Mouse (Mus musculus) megakaryocyte, embryonic 14.5 days (primary cell): ENCODE data around the gene Fam171a1. TPM values are rescaled to one million over a fixed set of nuclear protein-coding genes. Genes with fewer than 3 reads are reported as not detected.
A peak's percentile ranks its signal among the peaks of the same experiment; 100 is the strongest.
"Not testable (repeated sequence)": the region's sequence is repeated elsewhere in the genome, so short reads cannot be mapped to it uniquely, and the experiment has no call there.

Experiments used
- H3K27me3 ChIP-seq: replicated peaks from 2 replicates; pipeline ENCODE3; 2012; ENCODE audit warnings: inconsistent platforms
- H3K36me3 ChIP-seq: replicated peaks from 2 replicates; pipeline ENCODE3; 2012; ENCODE audit warnings: low read length, inconsistent platforms, mixed read lengths
- H3K4me1 ChIP-seq: 2 replicates; pipeline ENCODE4 v1.6.1; 2012; ENCODE audit warnings: inconsistent platforms
- H3K4me3 ChIP-seq: replicated peaks from 2 replicates; pipeline ENCODE3; 2012; ENCODE audit warnings: moderate library complexity, mild to moderate bottlenecking, inconsistent platforms
- H3K9me3 ChIP-seq: 2 replicates; pipeline ENCODE4 v1.6.1; 2012; ENCODE audit warnings: inconsistent platforms
- FLI1 ChIP-seq: IDR thresholded peaks from 2 replicates; pipeline ENCODE4 v1.6.1; 2012; ENCODE audit warnings: low read length, inconsistent platforms, mixed read lengths
- GATA1 ChIP-seq: IDR thresholded peaks from 3 replicates; pipeline ENCODE4 v1.6.1; 2012; ENCODE audit warnings: mixed read lengths, low read length, inconsistent platforms, borderline replicate concordance
- polyA plus RNA-seq: library from polyadenylated mRNA; stranded (reverse); fragments of >175 nt; gene quantifications from 2 replicates; pipeline ENCODE4 v1.2.3, GENCODE M21; 2012; ENCODE audit warnings: low replicate concordance; ENCODE audit not compliant: insufficient read depth

Fam171a1 gene
- polyA plus RNA-seq, 1 experiment = 2.1 TPM

DNA sequence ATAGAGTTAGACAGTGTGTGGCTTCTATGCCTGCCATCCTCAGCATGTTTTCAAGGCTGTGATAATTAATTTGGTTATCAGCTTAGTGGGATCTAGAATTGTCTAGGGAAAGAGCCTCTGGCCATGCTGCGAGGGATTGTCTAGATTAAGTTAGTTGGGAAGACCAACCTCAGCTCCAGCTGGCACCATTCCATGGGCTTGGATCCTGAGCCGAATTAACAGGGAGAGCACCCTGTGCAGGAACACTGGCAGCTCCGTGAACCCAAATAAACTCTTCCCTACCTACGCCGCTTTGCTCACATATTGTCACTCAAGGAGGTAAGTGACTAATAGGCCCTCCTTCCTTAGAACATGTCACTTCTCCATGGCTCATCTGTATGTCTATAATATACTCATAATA, 69.6 kb downstream of the Fam171a1 start:
- H3K4me1 ChIP-seq = peaks cover 34% of the 10 kb centered on the region
- H3K9me3 ChIP-seq = no peaks in the 10 kb centered on the region
- H3K36me3 ChIP-seq = no peaks in the 10 kb centered on the region
- no peak overlapping the region for H3K4me3 ChIP-seq
- TF ChIP-seq GATA1 (no peak), FLI1 (no peak)
- peaks cover 6% of the 10 kb centered on the region for H3K27me3 ChIP-seq

DNA sequence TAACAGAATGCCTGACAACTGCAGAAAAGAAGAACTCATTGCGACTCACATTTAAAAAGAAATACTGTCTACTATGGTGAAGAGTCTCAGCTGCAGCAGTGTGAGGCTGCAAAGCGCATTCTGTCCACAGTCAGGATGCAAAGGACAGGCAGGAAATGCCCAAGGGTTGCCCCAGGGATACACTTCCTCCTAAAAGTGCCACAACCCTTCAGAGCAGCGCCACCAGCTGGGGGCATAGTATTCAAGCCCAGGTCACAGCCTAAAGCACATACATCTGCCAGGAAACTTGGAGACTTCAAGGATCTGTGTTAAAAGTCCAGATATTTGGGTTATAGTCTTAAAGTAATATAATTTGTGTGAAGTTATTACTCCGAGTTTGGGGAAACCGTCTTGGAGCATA, 71.3 kb downstream of the Fam171a1 start:
- TF ChIP-seq FLI1 = no peak
- no peak for TF ChIP-seq GATA1
- peak overlapping the region; percentile 50 for H3K4me3 ChIP-seq

DNA sequence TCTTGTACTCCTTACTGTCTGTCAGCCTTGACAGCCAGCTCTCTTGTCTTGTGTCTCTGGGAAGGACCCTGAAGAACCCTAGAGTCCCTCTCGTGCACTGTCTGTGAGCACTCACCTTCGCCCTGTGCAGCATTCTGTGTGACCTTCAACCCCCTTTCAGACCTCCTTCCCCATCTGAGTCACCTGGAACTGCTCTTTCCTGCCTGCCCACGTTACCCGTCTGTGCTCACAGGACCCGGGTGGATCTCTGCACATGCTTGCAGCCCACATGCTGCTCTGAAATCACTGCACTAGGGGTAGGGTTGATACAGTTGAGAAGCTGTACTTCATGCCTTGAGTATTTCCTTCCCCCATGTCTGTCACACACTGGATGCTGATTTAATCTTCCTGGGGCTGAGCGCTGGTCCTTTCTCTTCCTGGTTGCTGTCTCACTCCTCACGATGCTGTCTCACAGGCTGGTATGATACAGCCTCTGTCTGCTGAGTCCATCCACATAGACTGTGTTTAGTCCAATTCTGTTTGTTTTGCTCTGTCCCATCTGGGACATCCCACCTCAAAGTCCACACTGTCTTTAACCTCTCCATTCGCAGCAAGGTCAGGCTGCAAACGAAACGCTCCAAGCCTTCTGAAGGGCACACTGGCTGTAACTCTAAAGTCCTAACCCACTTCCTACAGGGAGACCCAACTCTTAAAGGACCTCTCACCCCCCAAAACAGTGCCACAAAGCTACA, 74.9 kb downstream of the Fam171a1 start:
- no peaks in the 10 kb centered on the region for H3K36me3 ChIP-seq
- H3K27me3 ChIP-seq = peaks cover 6% of the 10 kb centered on the region
- no peaks in the 10 kb centered on the region for H3K9me3 ChIP-seq
- no peak for TF ChIP-seq FLI1
- TF ChIP-seq GATA1 = no peak
- H3K4me1 ChIP-seq = peaks cover 19% of the 10 kb centered on the region
- no peak overlapping the region for H3K4me3 ChIP-seq

More for the DNA sequence above, 71.3 kb downstream of the Fam171a1 start:
- H3K27me3 ChIP-seq = peaks cover 6% of the 10 kb centered on the region
- no peaks in the 10 kb centered on the region for H3K36me3 ChIP-seq
- H3K9me3 ChIP-seq = no peaks in the 10 kb centered on the region
- H3K4me1 ChIP-seq = peaks cover 34% of the 10 kb centered on the region

DNA sequence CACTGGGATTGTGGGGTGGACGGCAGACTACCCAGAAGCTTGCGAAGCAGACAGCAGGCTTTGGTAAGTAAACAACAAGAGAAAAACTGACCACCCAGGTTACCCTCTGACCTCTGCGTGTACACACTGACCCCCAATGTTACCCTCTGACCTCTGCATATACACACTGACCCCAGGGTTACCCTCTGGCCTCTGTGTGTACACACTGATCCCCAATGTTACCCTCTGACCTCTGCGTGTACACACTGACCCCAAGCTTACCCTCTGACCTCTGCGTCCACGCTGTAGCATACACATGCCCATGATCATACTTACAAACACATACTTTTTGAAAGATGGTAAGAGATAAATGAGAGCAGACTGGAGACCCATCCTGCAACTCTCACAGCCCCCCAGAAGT, 77.1 kb downstream of the Fam171a1 start:
- no peaks in the 10 kb centered on the region for H3K9me3 ChIP-seq
- H3K36me3 ChIP-seq = no peaks in the 10 kb centered on the region
- TF ChIP-seq GATA1 = no peak
- H3K4me3 ChIP-seq = no peak overlapping the region
- H3K27me3 ChIP-seq = peaks cover 6% of the 10 kb centered on the region
- H3K4me1 ChIP-seq = peaks cover 10% of the 10 kb centered on the region

DNA sequence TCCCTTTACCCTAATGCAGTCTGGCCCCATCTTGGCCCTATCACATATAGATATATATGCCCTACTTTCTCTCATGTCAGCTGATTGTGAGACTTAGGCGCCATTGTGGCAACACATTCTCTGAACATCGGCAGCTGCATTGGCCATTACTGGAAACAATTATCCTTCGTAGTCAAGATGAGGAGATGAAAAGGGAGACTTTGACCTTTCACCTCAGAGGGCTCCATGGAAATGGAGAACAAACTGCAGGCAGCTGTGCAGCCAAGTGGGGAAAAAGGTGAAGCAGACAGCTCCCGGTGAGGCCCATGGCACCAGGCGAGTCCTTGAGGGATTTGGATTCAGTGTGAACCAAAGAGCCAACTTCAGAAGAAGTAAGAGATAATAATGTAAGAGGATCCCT, 81.5 kb downstream of the Fam171a1 start:
- Histone ChIP-seq H3K36me3 (no peaks in the 10 kb centered on the region), H3K9me3 (no peaks in the 10 kb centered on the region), H3K27me3 (no peaks in the 10 kb centered on the region), H3K4me1 (peaks cover 3% of the 10 kb centered on the region; the same call in 1 of the 2 replicates), H3K4me3 (no peak overlapping the region)
- TF ChIP-seq GATA1 = no peak

DNA sequence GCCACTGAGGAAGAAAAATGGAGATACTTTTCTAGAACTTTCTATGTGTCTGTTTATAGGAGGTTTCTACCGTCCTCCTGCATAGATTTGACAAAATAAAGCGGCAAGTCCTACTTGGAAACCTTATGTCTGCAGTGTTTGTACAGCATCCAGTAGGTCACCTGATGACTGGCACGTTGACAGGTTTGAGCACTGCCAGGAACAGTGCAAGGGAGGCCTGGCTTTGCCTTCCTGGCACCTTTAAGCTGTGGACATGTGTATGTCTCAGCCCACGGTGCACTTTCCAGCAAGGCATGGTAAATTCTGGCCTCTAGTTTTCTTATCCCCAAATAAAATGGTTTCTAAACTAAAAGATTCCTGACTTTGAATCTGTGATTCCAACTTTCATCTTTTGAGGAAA, 86.4 kb downstream of the Fam171a1 start:
- H3K9me3 ChIP-seq = no peaks in the 10 kb centered on the region
- H3K4me3 ChIP-seq = no peak overlapping the region
- no peaks in the 10 kb centered on the region for H3K4me1 ChIP-seq
- no peaks in the 10 kb centered on the region for H3K27me3 ChIP-seq
- no peaks in the 10 kb centered on the region for H3K36me3 ChIP-seq
- TF ChIP-seq FLI1 (no peak), GATA1 (no peak)

DNA sequence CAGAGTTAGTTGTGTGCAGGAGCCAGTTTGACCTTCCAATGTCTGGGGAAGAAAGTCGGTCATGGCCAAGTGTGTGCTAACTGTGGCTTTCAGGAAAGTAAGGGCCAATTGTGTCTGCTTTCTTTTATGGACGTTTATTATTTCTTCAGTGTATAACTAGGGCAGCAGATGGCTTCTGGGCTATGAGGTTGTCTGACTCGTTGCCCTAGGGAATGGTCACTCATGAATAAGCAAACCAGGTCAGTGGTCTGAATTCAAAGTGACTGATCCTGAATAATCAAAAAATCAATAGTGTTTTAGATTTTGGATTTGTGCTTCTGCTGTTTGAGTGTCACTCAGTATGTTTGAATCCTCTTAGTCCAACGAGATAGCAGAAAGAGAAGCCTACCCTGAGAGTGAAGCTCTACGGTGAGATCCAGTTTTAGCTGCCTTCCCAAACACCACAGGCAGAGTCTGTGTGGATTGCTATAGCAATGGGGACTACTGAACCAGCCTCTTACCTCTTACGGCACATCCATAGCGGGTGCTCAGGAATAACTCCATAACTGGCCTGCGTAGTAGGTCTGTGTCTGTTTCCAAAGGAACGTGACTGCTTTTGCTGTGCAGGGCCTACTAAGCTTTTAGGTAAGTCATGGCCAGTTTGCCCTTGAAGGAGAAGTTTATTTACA, 93.1 kb downstream of the Fam171a1 start:
- H3K4me1 ChIP-seq = no peaks in the 10 kb centered on the region
- H3K36me3 ChIP-seq = no peaks in the 10 kb centered on the region
- H3K27me3 ChIP-seq = no peaks in the 10 kb centered on the region
- TF ChIP-seq FLI1 = no peak
- TF ChIP-seq GATA1 = no peak
- H3K9me3 ChIP-seq = 0 out of 2 replicates have a peak, but pooled peaks cover 3% of the 10 kb centered on the region
- no peak overlapping the region for H3K4me3 ChIP-seq

DNA sequence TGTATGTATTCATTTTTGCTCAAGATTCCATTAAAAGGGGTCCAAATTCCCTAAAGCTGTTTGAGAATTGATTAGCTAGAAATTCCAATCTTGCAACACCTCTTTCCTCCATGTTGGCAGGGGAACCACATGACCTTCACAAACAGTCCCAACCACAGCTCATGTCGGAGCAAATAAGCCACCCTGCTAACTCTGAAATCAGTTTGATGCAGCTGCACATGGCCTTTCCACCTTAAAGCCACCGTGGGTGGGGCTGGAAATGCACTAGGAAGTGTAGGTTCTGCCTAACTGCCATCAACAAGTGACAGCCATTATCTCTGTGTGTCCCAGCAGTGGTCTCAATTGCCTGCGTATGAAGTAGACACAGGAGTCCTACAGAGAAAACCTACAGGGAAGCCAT, 101.5 kb downstream of the Fam171a1 start:
- Histone ChIP-seq H3K9me3 (no peaks in the 10 kb centered on the region), H3K27me3 (no peaks in the 10 kb centered on the region), H3K4me1 (peaks cover 3% of the 10 kb centered on the region), H3K36me3 (no peaks in the 10 kb centered on the region), H3K4me3 (no peak overlapping the region)
- TF ChIP-seq FLI1 (no peak), GATA1 (no peak)

DNA sequence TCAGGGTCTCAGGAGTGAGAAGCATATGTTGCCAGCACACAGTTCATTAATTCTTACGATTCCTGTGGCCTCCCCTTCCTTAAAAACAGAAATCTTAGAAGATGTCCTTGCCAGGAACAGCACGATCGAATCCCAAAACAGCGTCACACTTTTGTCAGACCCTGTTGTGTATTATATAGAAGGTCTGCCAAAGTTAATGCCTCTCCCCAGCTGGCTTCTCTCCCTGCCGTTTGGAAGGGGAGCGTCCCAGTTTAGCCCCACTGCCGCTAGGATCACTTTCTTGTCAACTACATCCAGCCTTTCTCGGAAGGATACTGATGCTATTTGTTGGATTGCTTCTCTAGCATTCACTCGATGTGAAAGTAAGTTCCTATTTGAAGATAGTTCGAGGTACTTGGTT, 102.6 kb downstream of the Fam171a1 start:
- Histone ChIP-seq H3K4me3 (no peak overlapping the region), H3K27me3 (no peaks in the 10 kb centered on the region), H3K9me3 (no peaks in the 10 kb centered on the region), H3K36me3 (no peaks in the 10 kb centered on the region), H3K4me1 (peaks cover 3% of the 10 kb centered on the region)
- TF ChIP-seq GATA1 = no peak
- no peak for TF ChIP-seq FLI1

DNA sequence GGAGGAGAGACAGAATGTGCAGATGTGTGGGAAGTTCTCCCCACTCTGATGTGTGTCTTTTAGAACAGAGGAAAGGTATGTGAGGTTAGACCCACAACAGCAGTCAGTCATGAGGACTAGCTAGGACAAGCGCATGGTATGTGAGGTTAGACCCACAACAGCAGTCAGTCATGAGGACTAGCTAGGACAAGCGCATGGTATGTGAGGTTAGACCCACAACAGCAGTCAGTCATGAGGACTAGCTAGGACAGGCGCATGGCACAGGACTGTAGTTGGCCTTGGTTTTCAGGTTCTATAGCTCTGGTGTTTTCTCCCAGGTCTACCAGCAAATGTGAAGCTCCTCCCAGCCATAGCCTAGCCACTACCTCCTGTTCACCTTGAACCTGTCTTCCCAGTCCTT, 103.6 kb downstream of the Fam171a1 start:
- H3K9me3 ChIP-seq, H3K4me3 ChIP-seq, H3K36me3 ChIP-seq, H3K4me1 ChIP-seq, H3K27me3 ChIP-seq: not testable (repeated sequence)

DNA sequence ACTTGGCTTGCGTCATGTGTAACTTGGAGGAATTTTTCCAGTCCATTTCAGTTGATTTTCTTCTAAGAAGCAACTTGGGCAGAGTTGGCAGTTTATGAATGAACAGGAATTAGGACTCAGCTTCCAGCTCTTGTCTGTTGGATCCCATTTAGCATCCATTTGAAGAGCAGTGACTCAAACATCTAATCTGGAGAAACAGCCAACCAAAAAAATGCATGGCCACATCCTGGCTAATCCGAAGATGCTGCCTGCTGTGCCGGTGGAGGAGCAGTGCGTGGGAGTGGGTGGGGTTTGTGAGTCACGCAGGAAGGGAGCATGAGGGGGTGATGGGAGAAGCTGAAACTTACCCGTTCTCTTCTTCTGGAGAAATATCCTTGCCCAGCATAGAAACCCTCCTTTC, 104.2 kb downstream of the Fam171a1 start:
- Histone ChIP-seq H3K36me3 (no peaks in the 10 kb centered on the region), H3K9me3 (no peaks in the 10 kb centered on the region), H3K4me3 (no peak overlapping the region), H3K27me3 (no peaks in the 10 kb centered on the region), H3K4me1 (peaks cover 3% of the 10 kb centered on the region)
- no peak for TF ChIP-seq FLI1
- TF ChIP-seq GATA1 = no peak
